Mouse (Mus musculus) E14TG2a.4 (cell line): Measurements from ENCODE around the gene Ccdc120.

Experiments
- CTCF ChIP-seq: conservative IDR thresholded peaks from 2 replicates; pipeline ENCODE4 v1.5.1; 2014; ENCODE audit warnings: low read length
- NANOG ChIP-seq: IDR thresholded peaks from 2 replicates; pipeline ENCODE4 v1.6.1; 2014; ENCODE audit warnings: borderline replicate concordance, low read length, mixed read lengths
- POU5F1 ChIP-seq: IDR thresholded peaks from 2 replicates; pipeline ENCODE4 v1.6.1; 2014; ENCODE audit warnings: low read length, borderline replicate concordance

- no peak for TF ChIP-seq CTCF
- TF ChIP-seq NANOG: no peak
- no peak for TF ChIP-seq POU5F1
Observed at GRCm38 (mm10) chrX:7789542-7790136, 38.9 kb upstream of the Ccdc120 start, which contains the start of gene Gripap1.
